Mouse (Mus musculus) common myeloid progenitor, adult 5-6 weeks (primary cell): Measurements from ENCODE around the gene Mief2. TPM values are rescaled to one million over a fixed set of nuclear protein-coding genes. Genes with fewer than 3 reads are reported as not detected.

Experiments used
- ATAC-seq: replicated peaks from 2 replicates; pipeline ENCODE4 v1.8.0; 2016; ENCODE audit warnings: low read depth, mild to moderate bottlenecking, moderate TSS enrichment, inconsistent platforms; ENCODE audit not compliant: poor library complexity, severe bottlenecking
- total RNA-seq: library from RNA; stranded (forward); fragments of 200-1000, 187-1606 nt; gene quantifications from 2 replicates; pipeline ENCODE4 v1.2.3, GENCODE M21; 2017

Gene Mief2
- total RNA-seq, 1 experiment from 2014 or later, result 3.5 TPM

DNA sequence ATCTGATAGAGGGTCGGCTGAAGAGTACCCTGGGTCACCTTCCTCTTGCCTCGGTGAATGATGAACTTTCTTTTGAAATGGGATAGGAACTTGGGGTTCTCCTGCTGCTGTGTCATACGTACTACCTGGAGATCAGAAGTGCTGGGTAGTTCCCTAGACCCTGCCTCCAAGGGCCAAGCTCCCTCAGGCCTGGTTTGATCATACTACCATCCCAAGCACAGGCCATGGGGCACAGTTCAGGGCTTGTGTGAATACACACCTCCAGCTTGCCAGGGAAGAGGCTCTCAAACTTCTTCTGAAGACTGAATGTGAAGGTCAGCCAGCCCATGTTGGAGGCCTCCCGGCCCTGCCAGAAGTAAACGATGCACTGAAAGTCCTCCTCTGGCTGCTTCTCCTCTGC is 12.4 kb upstream of the Mief2 start:
- no peak for ATAC-seq

GRCm38 (mm10) chr11:60719263-60719662 is 8.9 kb upstream of the Mief2 start:
- no peak for ATAC-seq

DNA sequence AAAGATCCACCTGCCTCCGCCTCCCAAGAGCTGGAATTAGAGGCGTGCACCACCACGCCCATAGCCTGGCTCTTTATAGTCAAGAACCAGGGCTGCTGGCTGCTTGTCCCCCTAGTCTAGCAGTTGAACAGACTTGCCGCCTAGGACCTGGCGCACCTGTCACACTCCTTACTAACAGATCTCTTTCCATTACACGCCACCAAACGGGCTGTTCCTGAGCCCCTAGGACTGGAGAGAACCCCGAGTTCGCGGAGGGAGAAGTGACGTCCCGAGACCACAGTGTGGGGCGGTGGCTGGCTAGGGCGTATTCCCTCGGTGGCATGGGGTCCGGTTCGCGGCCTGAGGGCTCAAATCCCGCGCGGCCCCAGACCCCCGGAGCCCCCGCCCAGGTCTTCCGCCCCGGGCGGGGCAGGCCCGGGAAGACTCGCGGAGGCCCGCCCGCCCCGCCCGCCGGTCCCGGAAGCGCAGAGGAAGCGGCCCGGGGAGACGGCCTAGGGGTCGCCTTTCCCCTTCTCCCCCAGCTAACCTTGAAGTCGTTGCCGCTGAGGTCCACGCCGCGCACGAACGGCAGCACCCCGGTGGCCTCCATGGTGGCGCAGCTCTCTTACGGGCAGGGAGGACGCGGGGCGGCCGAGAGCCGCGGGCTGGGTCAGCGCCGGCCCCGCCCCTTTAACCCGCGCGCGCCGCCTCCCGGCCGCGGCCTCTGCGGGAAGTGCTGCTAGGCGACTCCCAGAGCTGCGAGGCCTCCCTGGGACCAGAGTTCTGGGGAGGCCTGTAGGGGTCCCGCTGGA is 1.4 kb upstream of the Mief2 start, which contains the start of gene Flii:
Flii (minus strand) TSS at position 663 of the 791 bp plus-strand sequence.
- peak; percentile 34 for ATAC-seq

GRCm38 (mm10) chr11:60727392-60728140 is 632 bp upstream of the Mief2 start:
- ATAC-seq, result peak; percentile 11

DNA sequence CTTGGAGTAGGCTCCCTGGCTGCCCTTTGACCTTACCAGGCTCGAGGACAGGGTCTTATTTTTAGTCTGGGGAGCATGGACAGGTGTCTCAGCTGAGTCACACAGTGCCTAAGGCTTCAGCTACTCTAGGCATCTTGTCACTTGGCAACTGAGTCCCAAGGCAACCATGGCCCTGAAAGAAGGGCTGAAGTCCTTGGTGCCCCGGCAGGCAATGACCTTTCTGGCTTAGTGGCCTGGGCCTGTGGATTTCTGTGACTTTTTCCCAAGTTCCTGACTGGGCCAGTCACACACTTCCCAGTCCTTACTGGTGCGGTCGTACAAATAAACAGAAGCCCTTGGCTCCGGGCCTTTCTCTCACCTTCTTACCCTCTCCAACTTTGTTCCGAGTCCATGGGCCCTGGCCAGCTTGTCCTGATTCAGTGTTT is 1.0 kb downstream of the Mief2 start:
- no peak for ATAC-seq

DNA sequence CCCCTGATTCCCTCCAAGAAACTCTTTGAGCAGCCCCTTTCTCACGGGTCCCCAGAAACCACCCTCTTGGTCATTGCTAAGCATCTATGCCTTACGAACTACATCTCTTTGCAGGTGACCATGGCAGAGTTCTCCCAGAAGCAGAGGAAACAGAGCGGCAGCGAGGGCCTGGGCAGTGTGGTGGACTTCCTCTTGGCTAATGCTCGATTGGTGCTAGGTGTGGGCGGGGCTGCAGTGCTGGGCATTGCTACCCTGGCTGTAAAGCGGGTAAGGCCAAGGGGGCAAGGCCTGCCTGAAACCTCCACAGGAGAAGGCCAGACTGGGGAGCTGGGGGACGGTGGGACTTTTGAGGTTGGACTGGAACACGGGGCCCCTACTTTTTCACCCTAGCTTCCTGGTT is 2.0 kb downstream of the Mief2 start:
- no peak for ATAC-seq

GRCm38 (mm10) chr11:60731251-60731650 is 3.1 kb downstream of the Mief2 start:
- no peak for ATAC-seq

DNA sequence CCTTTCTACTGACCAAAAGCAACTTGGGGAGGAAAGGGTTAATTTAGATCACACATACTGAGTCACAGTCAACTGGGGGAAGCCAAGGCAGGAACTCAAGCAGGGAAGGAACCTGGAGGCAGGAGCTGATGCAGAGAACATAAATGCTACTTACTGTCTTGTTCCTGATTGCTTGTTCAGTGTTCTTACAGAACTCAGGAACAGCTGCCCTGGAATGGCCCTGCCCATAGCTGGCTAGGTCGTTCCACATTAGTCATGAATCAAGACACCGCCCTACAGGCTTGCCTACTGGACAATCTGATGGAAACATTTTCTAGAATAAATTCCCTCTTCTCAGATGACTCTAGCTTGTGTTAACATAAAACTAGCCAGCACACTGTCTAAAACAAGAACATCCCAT is 6.0 kb downstream of the Mief2 start:
- ATAC-seq, result no peak

- ATAC-seq, result no peak
Measured at GRCm38 (mm10) chr11:60735191-60735590, 7.0 kb downstream of the Mief2 start.

DNA sequence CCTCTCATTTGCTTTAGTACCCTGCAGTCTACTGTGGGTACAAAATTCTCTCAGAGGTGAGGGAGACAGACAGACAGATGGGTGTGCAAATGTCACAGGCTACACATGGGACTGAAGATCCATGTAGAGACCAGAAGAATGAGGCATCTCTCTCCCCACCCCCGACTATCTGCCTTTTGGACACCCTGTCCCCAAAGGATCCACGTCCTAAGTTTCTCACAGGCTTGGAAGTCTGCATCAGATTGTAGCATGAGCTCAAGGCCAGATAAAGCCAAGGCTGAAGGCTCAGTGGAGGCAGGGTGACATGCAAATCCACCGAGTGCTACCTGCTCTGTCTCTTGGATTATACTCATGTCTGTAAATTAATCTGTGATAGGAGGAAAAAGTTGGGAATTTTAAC is 8.3 kb downstream of the Mief2 start:
- ATAC-seq, result no peak

- no peak for ATAC-seq
Measured at GRCm38 (mm10) chr11:60737450-60737849, 9.3 kb downstream of the Mief2 start.

DNA sequence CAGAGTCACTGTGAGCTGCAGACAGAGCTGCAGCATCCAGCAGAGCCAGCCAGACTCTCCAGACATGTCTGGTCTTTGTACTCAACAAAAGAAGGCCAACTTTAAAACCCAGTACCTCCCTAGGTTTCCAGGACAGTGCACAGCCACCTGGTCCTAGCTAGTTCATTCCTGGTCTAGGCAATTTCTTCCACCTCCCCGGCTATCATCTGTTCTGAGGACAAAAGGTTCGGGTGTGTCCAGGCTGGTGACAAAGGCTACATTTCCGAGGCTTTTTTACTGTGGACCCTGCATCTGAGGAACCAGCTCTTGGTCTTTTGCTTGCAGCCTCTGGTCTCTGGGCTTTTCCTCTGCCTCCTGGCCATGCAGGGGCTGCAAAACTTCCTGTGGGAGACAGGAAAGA is 12.1 kb downstream of the Mief2 start:
- ATAC-seq, result no peak

DNA sequence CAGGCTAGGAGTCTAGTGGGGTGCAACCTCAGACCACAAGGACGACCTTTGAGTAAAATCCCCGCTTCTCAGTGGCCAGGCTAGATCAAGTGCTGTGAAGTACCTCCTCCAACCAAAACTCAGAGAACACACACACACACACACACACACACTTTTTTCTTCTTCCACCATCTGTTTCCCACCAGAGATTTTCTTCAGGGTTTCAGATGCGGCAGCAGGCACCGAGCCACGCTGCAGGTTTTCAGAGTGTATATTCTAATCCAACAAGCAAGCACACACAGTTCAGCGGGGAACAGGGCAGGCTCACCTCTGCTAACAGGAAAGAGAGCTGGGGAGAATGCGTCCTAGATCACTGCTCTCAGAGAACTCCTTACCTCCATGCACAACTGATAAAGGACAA is 27.4 kb downstream of the Mief2 start:
- no peak for ATAC-seq

DNA sequence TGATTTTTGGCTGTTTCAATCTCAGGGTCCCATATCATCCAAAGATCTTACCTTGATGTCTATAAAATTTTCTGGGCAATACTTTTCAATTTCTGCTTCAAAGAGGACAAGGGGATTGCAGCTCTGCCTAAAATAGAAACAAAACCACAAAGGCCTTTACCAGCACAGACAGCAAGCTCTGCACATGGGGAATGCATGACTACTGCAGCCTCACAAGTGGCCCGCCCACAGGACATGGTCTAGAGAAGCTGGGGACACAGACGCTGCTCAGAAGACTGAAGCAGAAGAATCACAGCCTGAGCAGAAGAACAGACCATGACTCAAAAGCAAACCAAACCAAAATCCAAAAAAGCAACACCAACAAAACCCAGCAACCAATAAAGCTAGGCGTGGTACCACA is 33.5 kb downstream of the Mief2 start:
- ATAC-seq, result no peak

- no peak for ATAC-seq
Measured at GRCm38 (mm10) chr11:60766969-60767368, 38.8 kb downstream of the Mief2 start.

DNA sequence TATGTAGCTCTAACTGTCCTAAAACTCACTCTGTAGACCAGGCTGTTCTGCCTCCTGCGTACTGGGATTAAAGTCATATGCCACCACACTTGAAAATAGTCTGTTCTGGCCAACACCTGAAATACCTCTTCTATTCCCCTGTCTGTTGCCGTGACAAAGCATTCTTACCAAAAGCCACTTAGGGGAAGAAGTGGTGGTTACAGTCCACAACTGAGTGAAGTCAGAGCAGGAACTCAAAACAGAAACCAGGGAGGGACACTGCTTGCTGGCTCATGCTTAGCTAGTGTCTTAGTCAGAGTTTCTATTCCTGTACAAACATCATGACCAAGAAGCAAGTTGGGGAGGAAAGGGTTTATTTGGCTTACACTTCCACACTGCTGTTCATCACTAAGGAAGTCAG is 41.1 kb downstream of the Mief2 start:
- ATAC-seq, result peak; percentile 91

DNA sequence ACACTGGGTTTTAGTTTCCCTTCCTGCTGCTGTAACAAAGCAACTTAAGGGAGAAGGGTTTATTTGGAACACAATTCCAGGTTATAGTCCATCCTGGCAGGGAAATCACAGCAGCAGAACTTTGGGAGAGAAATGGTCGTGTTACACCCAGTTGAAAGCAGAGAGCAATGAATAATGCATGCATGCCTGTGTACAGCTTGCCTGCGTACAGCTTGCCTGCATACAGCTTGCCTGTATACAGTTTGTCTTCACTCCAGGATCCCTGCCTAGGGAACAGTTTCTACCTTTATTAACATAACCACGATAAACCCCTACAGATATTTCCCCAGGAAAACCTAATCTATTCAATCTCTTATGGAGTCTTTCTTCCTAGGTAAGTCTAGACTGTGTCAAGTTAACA is 42.6 kb downstream of the Mief2 start:
- ATAC-seq, result no peak

DNA sequence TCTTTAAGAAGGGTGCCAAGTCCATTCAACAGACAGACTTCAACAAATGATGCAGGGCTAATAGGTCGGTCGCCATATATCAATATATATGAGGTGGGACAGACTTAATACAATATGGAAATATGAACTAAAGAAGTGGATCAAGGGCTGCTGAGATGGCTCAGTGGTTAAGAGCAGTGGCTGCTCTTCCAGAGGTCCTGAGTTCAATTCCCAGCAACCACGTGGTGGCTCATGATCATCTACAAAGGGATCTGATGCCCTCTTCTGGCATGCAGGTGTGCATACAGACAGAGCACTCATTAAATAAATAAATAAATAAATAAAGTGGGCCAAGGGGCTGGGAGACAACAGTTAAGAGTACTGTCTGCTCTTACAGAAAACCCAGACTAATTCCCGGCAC is 44.0 kb downstream of the Mief2 start:
- ATAC-seq, result no peak

DNA sequence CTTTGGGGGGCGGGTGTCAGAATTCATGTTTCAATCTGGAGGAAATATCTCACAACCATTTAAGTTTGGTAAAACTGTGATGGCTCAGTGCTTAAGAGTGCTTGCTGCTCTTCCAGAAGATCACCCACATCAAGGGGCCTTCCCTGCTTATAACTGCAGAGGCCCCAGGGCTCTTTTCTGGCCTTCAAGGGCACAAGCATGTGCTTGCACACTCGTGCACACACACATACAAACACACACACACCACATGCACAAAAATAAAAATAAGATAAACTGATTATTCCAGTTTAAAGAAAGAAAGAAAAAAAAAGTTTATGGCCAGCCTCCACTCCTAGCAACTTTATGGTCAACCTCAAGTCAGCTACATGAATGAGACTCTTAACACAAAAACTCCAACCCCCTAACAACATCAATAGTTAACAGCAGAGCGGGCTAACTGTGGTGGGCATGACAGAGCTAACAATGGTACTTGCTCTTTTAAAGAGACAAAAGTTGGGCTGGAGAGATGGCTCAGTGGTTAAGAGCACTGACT is 46.0 kb downstream of the Mief2 start:
- no peak for ATAC-seq

- peak; percentile 36; the same call in 1 of the 2 replicates for ATAC-seq
Measured at GRCm38 (mm10) chr11:60774841-60775240, 46.6 kb downstream of the Mief2 start.

DNA sequence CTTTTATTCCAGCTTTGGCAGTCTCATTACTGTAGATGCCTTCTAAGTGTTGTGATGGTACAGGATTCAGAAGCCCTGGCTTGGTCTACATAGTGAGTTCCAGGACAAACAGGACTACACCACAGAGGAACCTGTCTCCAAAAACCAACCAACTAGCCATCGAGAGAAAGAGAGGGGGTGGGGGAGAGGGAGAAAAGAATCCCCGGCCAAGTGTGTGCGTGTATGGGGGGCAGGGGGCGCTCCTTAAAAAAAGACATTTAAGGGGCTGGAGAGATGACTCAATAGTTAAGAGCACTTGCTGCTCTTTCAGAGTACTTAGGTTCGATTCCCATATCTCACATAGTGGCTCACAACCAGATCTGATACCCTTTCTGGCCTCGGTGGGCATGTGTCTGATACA is 47.4 kb downstream of the Mief2 start:
- ATAC-seq, result no peak
